Mouse (Mus musculus): ENCODE data around the gene Il11ra1.
"Not testable (repeated sequence)": the region's sequence is repeated elsewhere in the genome, so short reads cannot be mapped to it uniquely, and the experiment has no call there.

Gene Il11ra1

GRCm38 (mm10) chr4:41679291-41679690 lies 20.5 kb upstream of the Il11ra1 start:
- no peak for DNase-seq (ENCODE audit: low read depth, low spot score)

GRCm38 (mm10) chr4:41681176-41681575 lies 18.6 kb upstream of the Il11ra1 start:
- no peak for DNase-seq (ENCODE audit: low read depth, low spot score)

DNA sequence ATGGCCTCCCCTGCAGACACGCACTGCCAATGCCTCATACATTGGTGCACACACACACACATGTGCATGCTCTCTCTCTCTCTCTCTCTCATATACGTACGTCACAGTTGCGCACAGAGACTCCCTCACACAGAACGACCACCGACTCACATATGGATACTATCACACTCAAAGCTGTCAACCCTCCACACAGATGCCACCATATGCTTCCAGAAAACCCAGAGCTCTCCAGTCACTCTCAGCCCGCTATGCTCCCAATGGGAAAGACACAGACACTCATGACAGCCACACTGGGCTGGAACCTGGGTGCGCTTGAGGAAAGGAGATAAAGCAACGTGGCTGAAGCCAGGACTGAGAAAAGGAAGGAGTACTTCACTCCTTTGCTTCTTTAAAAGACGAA lies 17.8 kb upstream of the Il11ra1 start:
- DNase-seq (ENCODE audit: low read depth, low spot score) = no peak

- DNase-seq (ENCODE audit: low read depth, low spot score) = no peak
Measured at GRCm38 (mm10) chr4:41682789-41683188, 17.0 kb upstream of the Il11ra1 start.

DNA sequence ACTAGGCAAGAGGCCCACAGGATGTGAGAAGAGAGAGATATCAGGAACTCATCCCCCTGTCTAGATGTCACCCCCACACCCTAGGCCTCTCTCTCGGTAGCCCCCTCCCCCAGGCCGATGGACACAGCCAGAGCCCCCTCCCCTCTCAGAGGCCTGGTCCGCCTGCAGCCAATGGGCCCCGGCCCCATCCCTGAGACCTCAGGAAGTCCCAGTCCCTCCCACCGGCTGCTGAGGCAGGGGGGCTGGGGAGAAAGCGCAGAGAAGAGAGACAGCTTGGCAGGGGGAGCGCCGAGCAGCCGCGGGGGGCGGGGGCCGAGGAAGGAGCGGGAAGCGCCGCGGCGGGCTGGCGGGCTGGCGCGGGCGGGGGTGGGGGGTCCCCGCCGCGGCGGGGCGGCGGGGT lies 16.5 kb upstream of the Il11ra1 start:
- not testable (repeated sequence) for DNase-seq (ENCODE audit: low read depth, low spot score)

GRCm38 (mm10) chr4:41684131-41684930 lies 15.5 kb upstream of the Il11ra1 start:
- not testable (repeated sequence) for DNase-seq (ENCODE audit: low read depth, low spot score)

GRCm38 (mm10) chr4:41684931-41685453 lies 14.8 kb upstream of the Il11ra1 start:
- DNase-seq (ENCODE audit: low read depth, low spot score) = not testable (repeated sequence)

DNA sequence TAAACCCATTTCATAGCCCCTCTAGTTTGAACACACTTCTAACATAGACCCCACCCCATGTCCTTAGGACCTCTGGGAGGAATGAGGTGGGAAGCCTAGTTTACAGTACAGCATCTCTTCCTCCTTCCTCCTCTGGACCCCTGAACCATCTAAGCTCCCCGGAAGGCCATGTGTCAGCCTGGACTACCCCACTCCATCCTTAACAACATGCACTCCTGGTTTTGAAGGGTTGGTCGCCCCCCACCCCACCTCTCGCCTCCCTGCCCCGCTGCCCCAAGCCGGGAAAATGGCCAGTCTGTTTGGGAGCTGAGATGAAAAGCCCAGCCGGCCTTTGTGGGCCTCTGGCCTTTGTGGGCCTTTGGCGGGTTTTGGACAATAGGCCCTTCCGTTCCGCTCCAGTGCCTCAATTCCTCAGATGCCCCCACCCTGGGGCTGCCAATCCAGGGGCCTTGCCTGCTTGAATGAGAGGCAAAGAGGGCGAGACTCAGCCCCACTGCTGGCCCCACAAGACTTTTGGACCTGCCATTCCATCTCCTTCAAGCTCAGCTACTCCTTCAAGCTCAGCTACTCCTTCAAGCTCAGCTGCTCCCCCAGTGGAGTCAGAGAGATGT lies 13.8 kb upstream of the Il11ra1 start:
- DNase-seq (ENCODE audit: low read depth, low spot score) = not testable (repeated sequence)

DNA sequence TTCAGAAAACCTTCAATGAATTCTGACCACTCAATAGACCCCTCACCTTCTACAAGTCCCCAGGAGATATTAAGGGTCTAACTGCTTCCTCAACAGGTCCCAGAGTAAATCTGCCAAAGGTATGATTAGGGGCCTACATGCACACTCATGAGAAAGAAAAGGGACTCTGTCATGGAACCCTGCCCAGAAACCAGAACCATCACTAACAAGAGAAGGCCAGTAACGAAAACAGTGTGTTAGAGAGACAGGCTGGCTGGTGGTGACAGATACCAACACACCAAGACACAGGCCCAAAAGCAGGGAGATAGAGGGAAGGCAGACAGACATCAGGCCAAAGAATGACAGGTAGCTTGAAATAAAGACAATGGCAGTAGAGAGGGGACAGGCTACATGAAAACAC lies 11.2 kb upstream of the Il11ra1 start:
- DNase-seq (ENCODE audit: low read depth, low spot score) = not testable (repeated sequence)

GRCm38 (mm10) chr4:41690014-41690413 lies 9.8 kb upstream of the Il11ra1 start:
- DNase-seq (ENCODE audit: low read depth, low spot score) = not testable (repeated sequence)

DNA sequence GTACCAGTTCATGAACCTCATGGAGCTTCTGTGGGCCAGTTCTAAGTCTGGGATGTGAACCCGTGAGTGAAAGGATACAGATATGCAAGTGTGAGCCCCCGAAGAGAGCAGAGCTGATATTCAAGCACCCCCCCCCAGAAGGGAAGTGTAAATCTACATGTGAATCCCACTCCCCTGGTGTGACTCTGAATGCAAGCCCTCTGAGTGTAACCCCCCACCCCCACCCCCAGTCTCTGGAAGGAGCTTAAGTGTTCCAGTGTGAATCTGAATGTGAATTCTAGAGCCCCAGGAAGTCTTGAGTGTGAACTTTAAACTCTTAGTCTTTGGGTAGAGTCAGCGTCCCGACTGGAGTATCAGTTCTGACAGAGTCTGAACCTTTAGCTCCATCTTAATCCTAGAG lies 6.3 kb upstream of the Il11ra1 start:
- not testable (repeated sequence) for DNase-seq (ENCODE audit: low read depth, low spot score)

DNA sequence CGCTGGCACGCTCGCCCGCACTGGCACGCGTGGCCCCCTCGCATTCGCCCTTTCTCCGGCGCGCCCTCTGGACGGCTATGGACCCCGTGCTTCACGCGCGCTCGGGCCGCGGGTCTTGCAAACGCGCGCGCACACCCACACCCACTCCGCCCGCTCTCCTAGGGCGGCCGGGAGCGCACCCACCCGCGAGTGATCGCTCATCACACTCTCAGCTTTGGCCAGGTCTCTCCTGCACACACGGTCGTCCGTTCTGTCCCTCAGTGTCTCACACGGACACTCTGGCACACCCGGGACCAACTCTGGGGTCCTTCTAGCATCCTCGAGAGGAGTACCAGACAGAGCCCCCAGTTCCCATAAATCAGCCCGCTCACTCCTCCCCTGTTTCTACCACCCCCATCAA lies 4.0 kb upstream of the Il11ra1 start:
- not testable (repeated sequence) for DNase-seq (ENCODE audit: low read depth, low spot score)

DNA sequence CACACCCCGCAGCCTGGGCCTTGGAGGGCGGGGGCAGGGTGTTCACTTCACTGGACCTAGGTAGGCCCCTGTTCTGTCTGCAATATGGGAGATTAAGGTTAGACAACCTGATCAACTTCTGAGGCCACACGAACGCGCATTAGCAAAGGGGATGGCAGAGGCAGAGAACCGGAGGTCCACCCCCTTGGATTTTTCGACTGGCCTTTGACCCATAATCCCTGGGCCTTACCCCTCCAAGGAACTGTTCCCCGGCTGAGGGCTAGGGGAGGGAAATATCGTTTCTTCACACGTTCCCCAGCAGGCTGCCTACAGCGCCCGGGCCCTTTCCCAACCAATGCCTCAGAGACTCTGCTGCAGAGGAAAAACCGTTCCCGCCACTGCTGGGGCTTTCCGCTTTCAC lies 3.3 kb upstream of the Il11ra1 start:
- not testable (repeated sequence) for DNase-seq (ENCODE audit: low read depth, low spot score)

DNA sequence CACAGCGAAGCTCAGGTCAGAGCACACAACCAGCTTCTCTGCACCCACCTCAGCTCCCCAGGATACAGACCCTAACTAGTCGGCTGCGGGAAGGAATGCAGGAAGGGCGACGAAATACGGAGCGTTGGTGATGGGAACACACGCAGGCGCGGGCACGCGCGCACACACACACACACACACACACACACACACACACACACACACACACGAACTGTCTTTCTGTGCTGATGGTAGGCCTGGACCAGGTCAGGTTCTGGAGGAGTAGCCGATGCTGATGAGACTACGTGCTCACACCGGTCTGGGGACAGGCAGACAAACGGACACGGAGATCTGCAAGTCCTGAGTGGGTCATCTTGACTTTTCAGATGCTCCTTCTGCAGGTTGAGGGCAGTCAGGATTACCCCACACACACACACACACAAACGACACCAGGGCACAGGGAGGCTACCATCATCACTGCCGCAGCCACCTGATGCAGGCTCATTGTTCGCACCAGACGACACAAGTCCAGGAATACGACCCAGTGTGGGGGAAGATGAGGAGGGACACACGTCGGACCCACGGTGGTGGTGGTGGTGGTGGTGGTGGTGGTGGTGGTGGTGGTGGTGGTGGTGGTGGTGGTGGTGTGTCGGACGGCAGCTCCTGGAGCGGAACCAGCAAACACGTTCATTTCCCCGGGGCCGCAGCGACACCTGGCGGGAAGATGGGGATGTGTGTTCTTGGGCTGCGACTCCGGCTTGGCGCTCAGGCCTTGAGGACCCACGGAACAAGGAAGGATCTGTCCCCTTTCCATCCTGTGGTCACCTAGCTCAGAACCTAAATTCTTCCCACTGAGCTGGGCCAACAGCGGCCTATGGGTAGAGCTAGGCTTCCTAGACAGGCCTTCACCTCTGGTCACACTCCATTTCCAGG lies 2.6 kb upstream of the Il11ra1 start, which contains the start of gene Cntfr:
Gene Cntfr (minus strand): TSS at position 160 of the 912 bp plus-strand sequence.
- DNase-seq (ENCODE audit: low read depth, low spot score) = not testable (repeated sequence)

DNA sequence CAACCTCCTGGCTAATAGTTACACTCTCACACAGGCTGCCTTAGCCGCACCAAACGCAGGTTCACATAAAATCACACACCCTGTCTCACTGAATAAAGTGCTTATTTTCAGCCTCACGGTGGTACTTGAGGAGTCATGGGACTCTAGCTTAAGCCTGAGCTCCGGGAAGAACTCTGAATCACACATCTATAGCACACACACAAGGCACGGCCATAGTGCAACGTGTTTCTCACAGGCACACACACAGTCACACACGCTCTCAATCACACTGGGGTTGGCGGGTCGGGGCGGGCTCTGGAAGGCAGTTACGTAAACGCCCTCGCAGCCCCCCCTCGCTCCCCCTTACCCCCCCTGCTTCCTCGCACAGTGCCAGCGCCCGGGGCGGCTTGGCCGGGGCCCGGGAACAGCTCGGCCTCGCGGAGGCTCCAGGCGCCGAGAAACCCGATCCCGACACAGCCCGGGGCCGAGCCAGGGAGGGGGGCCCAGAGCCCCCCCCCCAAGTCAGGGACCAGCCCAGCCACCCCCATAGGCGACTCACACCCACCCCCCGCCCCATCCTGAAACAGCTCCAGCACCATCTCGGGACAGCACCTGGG lies 1.3 kb upstream of the Il11ra1 start:
- DNase-seq (ENCODE audit: low read depth, low spot score) = not testable (repeated sequence)

GRCm38 (mm10) chr4:41700224-41700623 lies 435 bp downstream of the Il11ra1 start:
- DNase-seq (ENCODE audit: low read depth, low spot score) = not testable (repeated sequence)

DNA sequence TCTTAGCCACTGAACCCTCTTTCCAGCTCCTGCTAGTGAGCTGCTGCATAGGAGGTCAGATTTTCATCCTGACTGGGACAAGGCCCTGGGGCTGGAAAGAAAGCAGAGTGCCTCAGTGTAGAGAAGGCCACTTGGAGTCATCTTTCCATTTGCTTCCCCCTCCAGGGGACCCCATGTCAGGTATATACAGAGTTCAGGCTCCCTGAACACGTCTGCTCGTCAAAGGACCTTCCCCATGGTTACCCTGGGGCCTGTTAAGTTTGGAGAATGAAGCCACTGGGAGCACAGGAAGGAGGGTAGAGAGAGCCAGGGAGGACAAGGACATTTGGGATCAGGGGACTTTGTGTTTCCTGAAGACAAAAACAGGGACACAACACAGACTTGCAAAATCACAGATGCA lies 2.4 kb downstream of the Il11ra1 start:
- not testable (repeated sequence) for DNase-seq (ENCODE audit: low read depth, low spot score)

DNA sequence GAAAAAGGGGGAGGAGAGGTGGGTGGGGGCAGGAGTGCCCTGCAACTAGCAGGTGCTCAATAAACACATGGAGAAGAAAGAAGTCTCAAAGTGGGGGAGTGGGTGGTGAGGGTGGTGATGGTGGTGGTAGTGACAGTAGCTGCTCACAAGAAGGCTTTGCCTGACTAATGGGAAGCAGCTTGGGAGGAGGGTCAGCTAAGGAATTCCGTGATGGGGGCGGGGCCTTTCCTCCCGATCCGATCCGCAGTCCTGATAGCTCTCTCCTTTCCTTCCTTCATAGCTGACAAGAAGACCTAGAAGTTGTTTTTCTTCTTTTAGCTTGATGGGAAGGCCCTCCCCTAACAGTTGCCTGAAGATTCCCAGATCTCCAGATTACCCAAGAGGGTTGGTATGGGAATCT lies 4.9 kb downstream of the Il11ra1 start:
- no peak for DNase-seq (ENCODE audit: low read depth, low spot score)

- no peak for DNase-seq (ENCODE audit: low read depth, low spot score)
Measured at GRCm38 (mm10) chr4:41705922-41706754, 6.3 kb downstream of the Il11ra1 start.

DNA sequence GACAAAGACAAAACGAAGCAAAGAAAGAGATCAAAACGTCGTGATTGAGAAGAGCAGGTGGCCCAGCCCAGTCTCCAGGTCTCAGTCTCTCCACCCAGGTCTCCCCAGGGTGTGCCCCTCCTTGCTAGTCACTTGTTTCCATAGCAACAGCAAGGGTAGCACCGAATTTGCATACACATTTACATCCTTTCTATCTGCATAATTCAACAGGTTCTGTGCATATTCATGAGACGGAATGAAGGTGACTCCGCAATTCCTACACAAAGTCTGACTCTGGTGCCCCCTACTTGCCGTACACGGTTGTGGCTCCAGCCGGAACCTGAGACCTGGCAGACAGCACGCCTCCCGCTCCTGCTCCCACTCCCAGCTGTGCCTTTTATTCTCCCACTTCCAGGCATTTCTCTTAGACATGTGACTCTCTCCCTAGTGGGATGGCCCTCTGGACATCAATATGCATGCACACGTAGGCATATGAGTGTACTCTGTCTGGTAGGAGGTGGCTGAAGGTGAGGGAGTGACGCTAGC lies 7.3 kb downstream of the Il11ra1 start:
- no peak for DNase-seq (ENCODE audit: low read depth, low spot score)

All from retina, postnatal 7 days (tissue).